Mouse (Mus musculus): ENCODE data around the gene Lamc1.

DNA sequence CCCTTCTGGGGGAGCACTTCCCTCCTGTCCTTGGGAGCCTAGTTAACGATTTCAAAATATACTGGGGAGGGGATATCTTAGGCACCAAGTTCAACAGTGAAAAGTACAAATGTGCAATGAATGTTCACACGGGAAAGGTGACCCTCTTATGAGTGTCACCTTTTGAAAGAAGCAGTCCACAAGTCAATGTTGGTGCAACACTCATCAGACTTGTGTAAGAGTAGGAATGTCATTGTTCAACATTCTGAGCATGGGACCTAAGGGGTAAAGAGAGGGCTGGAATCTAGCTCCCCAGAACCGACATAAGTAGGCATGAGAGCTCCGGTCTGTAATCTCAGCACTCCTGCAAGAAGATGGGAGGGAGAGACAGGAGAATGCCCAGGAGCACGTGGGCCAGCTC lies 45.1 kb downstream of the Lamc1 start:
- TF ChIP-seq POLR2A (IDR thresholded peaks at IDR 0.05; ENCODE audit: low read depth, low read length) (no peak), CTCF (IDR thresholded peaks at IDR 0.05; ENCODE audit: extremely low read depth, insufficient read depth, insufficient read length, insufficient replicate concordance) (no peak)

Measured in spleen, adult 2 months (tissue).